Mouse (Mus musculus) embryo, embryonic 10.5 days (tissue): ENCODE measurements around the gene P3h2.

Experiments
- DNase-seq: peaks from one replicate; pipeline ENCODE4 v3.0.0-alpha.2; 2015; ENCODE audit warnings: low spot score

The P3h2 gene

GRCm38 (mm10) chr16:25983635-25984034 is 121.9 kb downstream of the P3h2 start:
- peak; percentile 44 for DNase-seq

- no peak for DNase-seq
These were observed 126.5 kb downstream of the P3h2 start for GRCm38 (mm10) chr16:25979037-25979436.

DNA sequence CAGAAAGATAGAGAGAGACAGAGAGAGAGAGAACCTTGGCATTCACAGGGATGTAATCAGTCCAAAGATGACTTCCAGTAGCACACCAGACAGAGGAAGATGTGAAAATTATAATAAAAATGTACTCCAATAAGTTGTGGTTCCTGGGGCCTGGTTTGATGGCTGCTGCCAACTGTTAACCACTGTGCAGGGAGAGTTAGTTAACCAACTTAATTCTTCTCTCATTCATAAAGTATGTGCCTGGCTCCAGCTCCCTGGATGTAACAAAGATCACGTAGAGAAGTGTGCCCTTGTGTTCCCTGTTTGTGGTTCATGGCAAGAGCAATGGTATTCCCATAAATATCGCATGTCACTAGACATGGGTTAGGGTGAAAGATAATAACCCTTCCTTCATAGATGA is 128.4 kb downstream of the P3h2 start:
- no peak for DNase-seq

DNA sequence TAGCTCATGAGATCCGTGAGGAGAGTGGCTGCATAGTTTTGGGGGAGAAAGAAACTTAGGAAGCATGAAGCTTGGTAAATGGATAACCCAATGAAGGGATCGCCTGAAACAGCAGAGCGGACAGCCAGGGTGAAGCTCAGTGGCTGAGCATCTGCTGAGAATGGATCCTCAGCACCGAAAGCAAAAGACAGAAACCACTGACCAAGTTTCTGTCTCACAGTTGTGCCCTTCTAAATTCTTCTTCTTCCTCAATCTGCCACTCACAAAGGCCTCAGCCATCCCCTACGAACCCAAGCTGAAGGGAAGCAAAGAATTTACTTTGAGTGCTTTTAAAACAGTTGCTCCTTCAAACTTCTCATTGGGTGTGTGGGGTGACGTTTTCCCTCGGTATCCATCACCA is 134.3 kb downstream of the P3h2 start:
- DNase-seq: no peak

GRCm38 (mm10) chr16:25970720-25971119 is 134.9 kb downstream of the P3h2 start:
- DNase-seq: no peak

- DNase-seq: no peak
These were observed 135.4 kb downstream of the P3h2 start for GRCm38 (mm10) chr16:25970193-25970592.

DNA sequence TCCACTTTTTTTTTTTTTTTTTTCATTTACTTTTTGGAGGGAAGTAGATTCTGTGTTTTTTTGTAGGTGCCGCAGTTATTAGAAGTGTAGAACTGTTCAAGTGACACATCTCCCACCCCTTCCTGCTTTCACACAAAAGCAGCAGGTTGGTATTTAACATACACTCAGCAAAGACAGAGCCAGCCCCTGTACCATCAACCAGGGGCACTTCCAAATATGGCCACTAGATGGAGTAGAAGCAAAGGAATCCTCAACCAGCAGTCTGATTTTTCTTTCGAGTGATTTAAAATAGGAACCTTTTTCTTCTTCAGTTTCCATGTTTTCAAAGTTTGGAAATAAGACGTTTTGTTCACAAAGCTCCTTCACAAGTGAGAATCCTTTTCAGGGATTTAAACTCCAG is 138.3 kb downstream of the P3h2 start:
- DNase-seq: peak; percentile 86

- DNase-seq: peak; percentile 87
These were observed 141.7 kb downstream of the P3h2 start for GRCm38 (mm10) chr16:25963856-25964255.

DNA sequence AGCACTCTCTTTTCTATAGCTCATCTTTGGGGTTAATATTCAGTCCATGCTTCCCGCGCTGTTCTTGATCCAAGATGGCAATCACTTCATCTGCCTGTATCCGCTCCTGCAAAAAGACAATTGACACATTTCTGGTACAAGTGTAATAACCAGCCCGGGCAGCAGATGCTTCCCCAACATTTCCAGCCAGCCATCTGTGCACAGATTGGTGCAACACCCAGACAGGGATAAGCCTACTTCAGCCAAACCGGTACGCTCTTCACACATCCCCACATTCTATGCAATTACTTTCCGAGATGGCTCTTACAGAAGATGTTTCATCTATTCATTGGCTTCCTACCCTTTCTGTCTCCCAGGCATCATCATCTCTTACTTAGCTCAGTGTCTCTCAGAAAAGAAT is 145.2 kb downstream of the P3h2 start:
- no peak for DNase-seq

- no peak for DNase-seq
These were observed 145.7 kb downstream of the P3h2 start for GRCm38 (mm10) chr16:25959929-25960328.

GRCm38 (mm10) chr16:25958650-25959238 is 146.8 kb downstream of the P3h2 start:
- DNase-seq: no peak

DNA sequence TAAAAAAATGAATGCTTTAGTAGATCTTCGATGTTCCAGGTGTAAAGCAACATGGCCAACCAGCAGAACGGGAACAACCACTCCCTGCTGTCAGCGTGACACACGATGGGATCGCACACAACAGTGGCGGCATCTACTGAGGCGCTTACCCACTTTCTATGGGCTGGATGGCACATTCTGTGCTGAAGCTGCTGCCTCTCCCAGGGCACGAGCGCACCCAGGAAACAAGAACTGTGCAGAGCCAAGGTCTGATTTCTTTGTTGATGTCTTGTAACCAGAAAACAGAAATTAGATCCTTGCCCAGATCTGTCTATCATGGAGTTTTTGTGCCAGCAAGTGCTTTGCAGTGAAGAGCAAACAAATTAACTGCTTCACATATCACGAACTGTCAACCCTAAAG is 147.4 kb downstream of the P3h2 start:
- DNase-seq: no peak

- no peak for DNase-seq
These were observed 148.8 kb downstream of the P3h2 start for GRCm38 (mm10) chr16:25956831-25957230.

DNA sequence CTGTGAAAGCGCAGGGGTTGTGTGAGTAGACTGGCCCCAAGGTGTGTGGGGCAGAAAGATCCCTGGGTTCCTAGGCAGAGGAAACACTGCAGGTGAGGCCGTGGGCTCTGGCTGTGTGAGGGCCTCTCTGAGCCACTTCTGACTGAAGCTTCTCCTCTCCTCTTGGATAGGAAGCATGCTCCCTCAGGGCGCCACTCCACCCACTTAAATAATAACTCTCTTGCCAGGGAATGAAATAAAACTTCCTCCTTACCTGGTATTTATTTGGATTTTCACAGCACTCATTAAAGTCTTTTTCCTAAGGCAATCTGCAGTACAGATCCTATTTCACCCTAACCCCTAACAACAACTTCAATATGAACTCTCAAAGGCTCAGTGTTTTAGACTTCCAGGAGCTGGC is 151.0 kb downstream of the P3h2 start:
- DNase-seq: no peak

- peak; percentile 1 for DNase-seq
These were observed 152.2 kb downstream of the P3h2 start for GRCm38 (mm10) chr16:25953359-25953758.

DNA sequence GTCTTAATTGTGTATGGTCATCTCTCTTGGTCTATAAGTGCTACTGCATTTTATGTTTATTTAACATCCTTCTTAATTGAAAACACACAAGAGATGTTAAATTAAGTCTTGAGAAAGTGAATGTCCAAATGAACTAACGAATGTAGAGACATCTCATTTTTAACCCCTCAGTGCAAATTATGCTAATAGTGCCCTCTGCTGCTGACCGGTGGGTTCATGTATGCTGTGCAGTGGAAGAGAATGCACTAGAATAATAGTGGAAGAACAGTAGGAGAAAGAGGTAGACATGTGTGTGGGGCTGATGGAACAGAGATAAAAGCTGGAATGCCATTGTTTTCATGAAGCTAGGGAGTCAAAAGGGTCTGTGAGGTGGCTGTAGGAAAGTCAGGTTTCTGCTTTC is 153.6 kb downstream of the P3h2 start:
- DNase-seq: peak; percentile 11

DNA sequence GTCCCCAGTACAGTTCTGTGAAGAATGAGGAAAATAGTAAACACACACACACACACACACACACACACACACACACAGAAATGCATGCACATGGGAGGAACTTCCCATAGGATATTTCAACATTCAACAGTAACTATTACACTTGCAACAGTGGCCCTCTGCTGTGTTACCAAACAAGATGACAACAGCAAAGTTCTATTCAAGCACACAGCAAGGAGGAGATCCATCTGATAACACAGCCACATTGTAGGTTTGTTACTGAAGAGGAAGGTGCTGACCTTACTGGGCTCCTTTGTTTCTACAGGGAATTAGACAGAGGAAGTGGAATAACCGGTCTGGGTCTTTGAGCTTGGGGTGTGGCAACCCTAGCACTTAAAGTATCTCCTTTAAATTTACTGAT is 157.5 kb downstream of the P3h2 start:
- DNase-seq: no peak

DNA sequence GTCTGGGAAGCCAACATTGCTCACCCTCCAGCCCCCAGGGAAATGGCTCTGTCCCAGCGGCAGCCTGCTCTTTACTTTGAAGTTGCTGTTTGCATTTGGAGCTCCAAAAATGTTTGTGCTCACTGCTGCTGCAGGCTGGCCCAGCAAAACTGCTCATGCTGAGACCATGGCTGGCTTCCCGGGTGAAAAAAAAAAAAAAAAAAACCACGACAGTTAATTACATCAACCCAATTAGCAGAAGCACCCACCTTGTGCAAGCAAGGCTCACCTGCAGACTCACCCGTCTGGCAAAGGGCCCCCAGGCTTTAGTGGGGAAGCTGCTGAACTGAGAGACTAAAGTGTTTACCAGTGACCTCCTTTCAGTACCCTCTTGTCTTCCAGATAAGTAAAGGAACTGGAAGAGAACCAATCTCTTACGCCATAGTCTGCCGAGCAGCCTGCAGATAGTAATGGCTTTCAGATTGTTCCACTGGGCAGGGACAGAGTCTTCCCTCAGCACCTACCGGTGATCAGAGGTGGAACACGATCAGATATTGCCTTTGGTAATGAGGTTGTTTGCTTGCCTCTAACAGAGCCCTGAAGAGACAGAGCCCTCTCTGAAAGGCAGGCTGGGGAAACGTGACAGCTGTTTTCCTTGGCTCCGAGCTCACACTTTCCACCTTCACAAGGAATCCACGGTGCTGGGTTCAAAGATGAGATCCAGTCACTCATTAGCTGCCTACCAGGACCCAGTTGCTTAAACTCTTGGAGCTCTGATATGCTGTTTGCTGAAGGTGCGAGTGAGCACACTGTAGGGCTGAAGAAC is 160.2 kb downstream of the P3h2 start:
- DNase-seq: no peak

DNA sequence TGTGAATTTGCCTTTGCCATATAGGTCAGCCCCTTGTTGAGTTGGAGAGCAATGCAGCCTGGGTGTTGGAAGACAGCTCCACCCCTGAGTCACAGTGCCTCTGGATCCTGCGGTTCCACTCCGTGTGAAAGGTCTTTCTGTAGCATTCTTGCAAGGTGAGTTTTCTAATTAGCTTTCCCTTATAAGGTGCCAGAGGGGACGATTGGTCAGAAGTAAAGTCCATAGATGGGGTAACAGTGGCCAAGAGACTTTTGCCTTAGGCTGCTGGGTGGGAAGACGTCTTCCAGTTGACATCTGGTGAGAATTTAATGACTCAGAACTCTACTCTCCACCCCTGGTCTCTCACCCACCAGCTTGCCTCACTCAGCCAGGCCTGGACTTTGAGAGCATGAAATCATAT is 163.3 kb downstream of the P3h2 start:
- DNase-seq: no peak

DNA sequence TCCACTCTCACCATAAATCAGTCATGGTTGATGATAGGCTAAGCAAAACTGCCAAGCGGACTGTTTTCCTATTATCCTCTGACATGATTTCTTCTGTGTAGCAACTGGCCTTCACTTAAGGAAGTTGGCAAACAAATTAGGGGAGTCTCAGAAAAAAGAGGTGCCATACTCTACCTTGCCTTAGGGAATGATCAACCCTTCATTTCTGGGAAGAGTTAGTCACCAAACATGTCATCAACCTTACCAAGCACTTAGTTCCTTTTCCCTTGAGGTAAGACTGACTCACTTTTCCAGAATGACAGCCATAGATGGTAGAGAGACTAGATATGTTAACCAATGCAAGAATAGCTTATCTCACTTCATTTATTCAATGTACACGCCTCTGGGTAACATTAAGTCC is 171.4 kb downstream of the P3h2 start:
- no peak for DNase-seq

- no peak for DNase-seq
These were observed 193.4 kb downstream of the P3h2 start for GRCm38 (mm10) chr16:25912185-25912584.
